Mouse (Mus musculus) layer of hippocampus, adult 18-20 months (tissue): Measurements from ENCODE around the gene Plcd4. TPM values are rescaled to one million over a fixed set of nuclear protein-coding genes. Genes with fewer than 3 reads are reported as not detected.

ENCODE experiments used
- DNase-seq, 2 experiments: peaks; one replicate each; pipeline ENCODE4 v3.0.0; 2022; ENCODE audit warnings: low spot score in 2 of 2
- microRNA-seq, 2 experiments: library from miRNA; unstranded; fragments of <30 nt; microRNA quantifications; one replicate each; pipeline ENCODE4 v1.2.0; 2021
- total RNA-seq, 2 experiments: library from RNA; stranded (reverse); gene quantifications; 2 replicates each; pipeline ENCODE4 v1.2.3; 2021

Plcd4 gene
- total RNA-seq, 2 experiments from 2014 or later: 19.5 to 22.5 TPM

DNA sequence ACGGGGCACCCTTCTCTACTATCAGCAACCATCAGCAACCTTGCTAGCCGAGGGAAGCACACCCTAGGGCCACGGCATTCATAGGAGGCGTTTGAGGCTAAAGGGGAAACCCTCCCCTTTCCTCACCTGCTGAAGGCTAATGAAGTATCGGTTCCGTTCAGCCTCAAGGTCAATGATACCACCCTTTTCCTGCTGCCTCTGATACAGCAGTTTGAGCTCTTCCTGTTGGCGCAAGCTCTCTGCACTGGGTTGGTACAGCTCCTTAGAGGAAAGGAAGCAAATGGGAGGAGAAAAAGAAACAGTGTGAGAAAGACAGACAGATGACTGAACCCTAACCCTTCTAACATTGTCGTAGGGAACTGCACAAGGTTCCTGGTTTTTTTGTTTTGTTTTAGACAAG lies 51.7 kb downstream of the Plcd4 start:
- no peak for DNase-seq

GRCm38 (mm10) chr1:74600501-74601266 lies 58.0 kb downstream of the Plcd4 start:
- no peak for DNase-seq

GRCm38 (mm10) chr1:74601267-74601962 lies 58.7 kb downstream of the Plcd4 start, which contains the start of the genes Rnf25 and Stk36:
Rnf25 (minus strand) TSS chr1:74601397.
Stk36 (plus strand) TSS chr1:74601445.
- DNase-seq: peak; percentile 84 to 92

Small RNA genes lying within 50 kb of the gene (microRNA-seq; reads per million reads assigned to microRNA genes)
- 0 reads per million in 2 experiments for gene Gm25035

Other genes starting within 250 kb of the Plcd4 start
- 10 to 100 TPM; 23.6 to 27.1 TPM for gene Tmbim1, start 237.3 kb upstream of the Plcd4 start, total RNA-seq
- gene Catip, start 180.8 kb upstream of the Plcd4 start, total RNA-seq: 1 to 10 TPM; 1.0 to 1.2 TPM
- 1 to 10 TPM; 3.2 to 4.5 TPM for gene Slc11a1, start 167.7 kb upstream of the Plcd4 start, total RNA-seq
- 10 to 100 TPM; 28.9 to 29.1 TPM for gene Ctdsp1, start 151.4 kb upstream of the Plcd4 start, total RNA-seq
- gene Vil1, start 133.5 kb upstream of the Plcd4 start, total RNA-seq: under 1 TPM; 0.32 to 0.36 TPM
- 10 to 100 TPM; 24.6 to 27.0 TPM for gene Cnot9, start 36.8 kb upstream of the Plcd4 start, total RNA-seq
- 10 to 100 TPM; 22.7 to 27.4 TPM for gene Usp37, start 1.4 kb downstream of the Plcd4 start, total RNA-seq
- gene Zfp142, start 45.4 kb downstream of the Plcd4 start, total RNA-seq: 10 to 100 TPM; 30.9 to 32.4 TPM
- gene Bcs1l, start 45.4 kb downstream of the Plcd4 start, total RNA-seq: 10 to 100 TPM; 23.7 to 24.3 TPM
- 10 to 100 TPM; 57.5 to 66.2 TPM for gene Rnf25, start 58.5 kb downstream of the Plcd4 start, total RNA-seq
- gene Stk36, start 58.6 kb downstream of the Plcd4 start, total RNA-seq: 1 to 10 TPM; 3.4 to 5.6 TPM
- gene Ttll4, start 118.9 kb downstream of the Plcd4 start, total RNA-seq: 10 to 100 TPM; 23.0 to 25.0 TPM
- 1 to 10 TPM; 4.8 to 5.2 TPM for gene Cyp27a1, start 170.7 kb downstream of the Plcd4 start, total RNA-seq
- gene Prkag3, start 206.3 kb downstream of the Plcd4 start, total RNA-seq: under 1 TPM; 0.28 to 0.30 TPM
- under 1 TPM; 0.35 to 0.46 TPM for gene Wnt6, start 229.0 kb downstream of the Plcd4 start, total RNA-seq
- gene Wnt10a, start 248.6 kb downstream of the Plcd4 start, total RNA-seq: 1 to 10 TPM; 3.4 to 3.7 TPM